Mouse (Mus musculus): Measurements from ENCODE around the gene Tmem128. TPM values are rescaled to one million over a fixed set of nuclear protein-coding genes. Genes with fewer than 3 reads are reported as not detected.

Tmem128 gene
- polyA plus RNA-seq, 1 experiment from 2014 or later = 79.0 TPM

- H3K4me3 ChIP-seq (ENCODE audit: low read depth, low read length) = no peak overlapping the region
- H3K4me1 ChIP-seq (replicated peaks; ENCODE audit: control insufficient read depth, insufficient read depth, low read length) = no peaks in the 10 kb centered on the region; the same call in 1 of the 2 replicates
- no peak for ATAC-seq (replicated peaks; ENCODE audit: low FRiP score, low TSS enrichment, low read depth)
- no peak overlapping the region for H3K4me2 ChIP-seq (ENCODE audit: low read length)
- H3K9me3 ChIP-seq (ENCODE audit: control insufficient read depth, low read length) = no peaks in the 10 kb centered on the region
- H3K27me3 ChIP-seq (replicated peaks; ENCODE audit: control insufficient read depth, insufficient read depth, low read length) = peaks cover 54% of the 10 kb centered on the region
- 90% methylated on average over 4 of the region's 4 CpGs for WGBS
- no peak for DNase-seq (ENCODE audit: low spot score)
- peaks cover 23% of the 10 kb centered on the region for H3K36me3 ChIP-seq (ENCODE audit: control insufficient read depth, insufficient read depth, low read length)
- H3K27ac ChIP-seq (ENCODE audit: low read depth) = no peak overlapping the region
- no peak overlapping the region for H3K9ac ChIP-seq (ENCODE audit: low read length)
Measured at GRCm38 (mm10) chr5:38273831-38274230, 13.8 kb downstream of the Tmem128 start.

DNA sequence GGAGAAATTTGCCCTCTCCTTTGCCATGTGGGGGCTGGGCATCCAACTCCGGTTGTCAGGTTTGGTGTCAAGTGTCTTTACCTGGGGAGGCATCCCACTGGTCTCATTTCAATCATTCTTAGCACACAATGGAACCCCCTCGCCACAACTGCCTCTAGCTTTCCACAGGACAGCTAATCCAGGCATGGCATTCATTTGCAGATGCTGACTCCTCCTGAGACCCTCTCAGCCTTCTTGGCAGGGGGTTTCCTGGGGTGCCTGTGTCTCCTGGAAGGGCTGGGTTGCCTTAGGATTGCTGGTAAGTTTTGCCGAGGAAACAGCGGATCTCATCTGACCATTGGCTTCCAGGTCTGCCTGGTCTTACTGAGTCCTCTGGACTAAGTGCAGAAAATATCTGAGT is 15.8 kb downstream of the Tmem128 start, which contains the start of gene Otop1:
Otop1 (plus strand) TSS at position 202 of the 400 bp plus-strand sequence.
- Histone ChIP-seq H3K27ac (ENCODE audit: low read depth) (no peak within 1 kb of the TSS), H3K36me3 (ENCODE audit: control insufficient read depth, insufficient read depth, low read length) (peaks cover 8% of the 10 kb centered on the region; the same call in 1 of the 2 replicates), H3K27me3 (replicated peaks; ENCODE audit: control insufficient read depth, insufficient read depth, low read length) (peaks cover 67% of the 10 kb centered on the region), H3K9ac (ENCODE audit: low read length) (no peak within 1 kb of the TSS), H3K4me1 (replicated peaks; ENCODE audit: control insufficient read depth, insufficient read depth, low read length) (no peaks in the 10 kb centered on the region; the same call in 1 of the 2 replicates), H3K9me3 (ENCODE audit: control insufficient read depth, low read length) (no peaks in the 10 kb centered on the region), H3K4me2 (ENCODE audit: low read length) (no peak within 1 kb of the TSS), H3K4me3 (ENCODE audit: low read depth, low read length) (no peak within 1 kb of the TSS)
- DNase-seq (ENCODE audit: low spot score) (no peak), ATAC-seq (replicated peaks; ENCODE audit: low FRiP score, low TSS enrichment, low read depth) (no peak)
- WGBS = 8% methylated on average over 4 of the region's 4 CpGs

DNA sequence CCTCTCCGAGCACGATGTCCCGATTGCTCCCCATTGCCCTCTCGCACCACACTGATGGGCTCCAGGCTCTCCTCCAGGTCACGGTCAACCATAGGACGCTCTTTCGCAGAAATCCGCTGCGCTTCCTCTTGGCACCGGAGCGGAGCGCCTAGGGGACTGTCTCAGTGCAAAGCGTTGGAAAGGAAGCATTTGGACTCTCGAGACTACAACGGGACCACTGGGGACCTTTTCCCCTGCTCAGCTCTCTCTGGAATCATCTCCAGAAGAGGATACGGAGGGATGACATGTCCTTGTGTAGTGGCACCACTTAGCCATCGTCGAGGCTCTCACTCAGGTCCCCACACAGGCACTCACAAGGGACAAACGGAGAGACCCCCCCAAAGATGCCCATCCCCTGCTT is 16.5 kb downstream of the Tmem128 start:
- H3K4me3 ChIP-seq (ENCODE audit: low read depth, low read length) = no peak overlapping the region
- H3K9me3 ChIP-seq (ENCODE audit: control insufficient read depth, low read length) = no peaks in the 10 kb centered on the region
- peaks cover 1% of the 10 kb centered on the region; the same call in 1 of the 2 replicates for H3K36me3 ChIP-seq (ENCODE audit: control insufficient read depth, insufficient read depth, low read length)
- no peaks in the 10 kb centered on the region; the same call in 1 of the 2 replicates for H3K4me1 ChIP-seq (replicated peaks; ENCODE audit: control insufficient read depth, insufficient read depth, low read length)
- WGBS = 2% methylated on average over 19 of the region's 19 CpGs
- no peak overlapping the region for H3K4me2 ChIP-seq (ENCODE audit: low read length)
- peaks cover 67% of the 10 kb centered on the region for H3K27me3 ChIP-seq (replicated peaks; ENCODE audit: control insufficient read depth, insufficient read depth, low read length)
- ATAC-seq (replicated peaks; ENCODE audit: low FRiP score, low TSS enrichment, low read depth) = no peak
- DNase-seq (ENCODE audit: low spot score) = no peak
- H3K9ac ChIP-seq (ENCODE audit: low read length) = no peak overlapping the region
- H3K27ac ChIP-seq (ENCODE audit: low read depth) = no peak overlapping the region

GRCm38 (mm10) chr5:38277098-38277866 is 17.3 kb downstream of the Tmem128 start:
- peak; percentile 53 for DNase-seq (ENCODE audit: low spot score)
- no peak for ATAC-seq (replicated peaks; ENCODE audit: low FRiP score, low TSS enrichment, low read depth)
- H3K27ac ChIP-seq (ENCODE audit: low read depth) = no peak overlapping the region
- H3K4me1 ChIP-seq (replicated peaks; ENCODE audit: control insufficient read depth, insufficient read depth, low read length) = no peaks in the 10 kb centered on the region; the same call in 1 of the 2 replicates
- peak overlapping the region; percentile 18 for H3K4me3 ChIP-seq (ENCODE audit: low read depth, low read length)
- peaks cover 67% of the 10 kb centered on the region for H3K27me3 ChIP-seq (replicated peaks; ENCODE audit: control insufficient read depth, insufficient read depth, low read length)
- H3K9me3 ChIP-seq (ENCODE audit: control insufficient read depth, low read length) = no peaks in the 10 kb centered on the region
- 2% methylated on average over 45 of the region's 65 CpGs for WGBS
- peak overlapping the region; percentile 41 for H3K4me2 ChIP-seq (ENCODE audit: low read length)
- H3K36me3 ChIP-seq (ENCODE audit: control insufficient read depth, insufficient read depth, low read length) = no peaks in the 10 kb centered on the region
- no peak overlapping the region for H3K9ac ChIP-seq (ENCODE audit: low read length)

DNA sequence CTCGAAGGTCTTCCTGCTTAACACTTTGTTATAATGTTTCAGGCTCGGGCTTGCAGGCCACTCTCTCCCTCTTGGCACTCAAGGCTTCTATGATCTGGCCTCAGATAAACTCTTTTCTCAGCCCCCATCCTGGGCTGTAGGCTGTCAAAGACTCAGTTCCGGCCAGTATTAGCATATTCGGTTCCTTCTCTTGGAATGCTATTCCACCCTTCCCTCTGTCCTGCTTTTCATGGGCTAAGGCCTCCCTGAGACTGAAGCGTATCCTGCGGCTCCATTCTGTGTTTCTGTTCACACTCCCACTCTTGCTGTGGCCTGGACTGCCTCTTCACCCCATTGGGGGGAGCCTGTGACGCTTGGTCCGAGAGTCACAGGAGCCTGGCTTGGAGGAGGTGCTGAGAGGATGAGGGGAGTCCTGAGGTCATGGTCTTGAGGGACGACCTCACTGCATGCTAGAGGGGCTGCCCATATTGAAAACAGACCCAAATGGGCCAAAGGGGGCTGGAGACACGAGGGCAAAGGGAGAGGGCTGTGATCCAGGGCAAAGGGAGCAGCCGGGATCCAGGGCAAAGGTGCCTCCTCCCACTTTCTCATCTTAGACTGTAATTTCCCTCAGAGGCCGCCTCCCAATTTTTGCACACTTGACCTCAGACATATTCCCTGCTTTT is 18.1 kb downstream of the Tmem128 start:
- Histone ChIP-seq H3K27ac (ENCODE audit: low read depth) (no peak overlapping the region), H3K4me1 (replicated peaks; ENCODE audit: control insufficient read depth, insufficient read depth, low read length) (no peaks in the 10 kb centered on the region; the same call in 1 of the 2 replicates), H3K4me3 (ENCODE audit: low read depth, low read length) (peak overlapping the region; percentile 18; the same call in 1 of the 2 replicates), H3K9me3 (ENCODE audit: control insufficient read depth, low read length) (no peaks in the 10 kb centered on the region), H3K27me3 (replicated peaks; ENCODE audit: control insufficient read depth, insufficient read depth, low read length) (peaks cover 67% of the 10 kb centered on the region), H3K36me3 (ENCODE audit: control insufficient read depth, insufficient read depth, low read length) (no peaks in the 10 kb centered on the region), H3K9ac (ENCODE audit: low read length) (no peak overlapping the region), H3K4me2 (ENCODE audit: low read length) (no peak overlapping the region)
- ATAC-seq (replicated peaks; ENCODE audit: low FRiP score, low TSS enrichment, low read depth) = no peak
- WGBS = 18% methylated on average over 12 of the region's 12 CpGs
- DNase-seq (ENCODE audit: low spot score) = no peak

DNA sequence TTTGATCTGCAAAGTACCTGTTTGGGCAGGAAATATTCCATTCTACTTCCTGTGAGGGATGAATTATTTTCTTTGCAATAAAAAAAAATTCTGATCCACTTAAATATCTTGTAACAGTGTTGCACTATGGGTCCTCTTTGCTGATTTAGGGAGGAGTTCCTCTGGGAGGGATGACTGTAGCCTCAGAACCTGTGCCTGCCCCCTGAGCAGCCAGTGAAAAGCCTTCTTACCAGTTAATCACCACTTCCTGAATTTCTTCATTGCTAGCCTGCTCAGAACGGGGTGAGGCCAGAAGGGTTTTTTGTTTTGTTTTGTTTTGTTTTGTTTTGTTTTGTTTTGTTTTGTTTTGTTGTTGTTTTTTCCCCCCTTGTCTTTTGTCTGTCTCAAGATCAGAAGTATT is 20.1 kb downstream of the Tmem128 start:
- DNase-seq (ENCODE audit: low spot score) (no peak), ATAC-seq (replicated peaks; ENCODE audit: low FRiP score, low TSS enrichment, low read depth) (no peak)
- Histone ChIP-seq H3K4me3 (ENCODE audit: low read depth, low read length) (no peak overlapping the region), H3K36me3 (ENCODE audit: control insufficient read depth, insufficient read depth, low read length) (no peaks in the 10 kb centered on the region), H3K4me1 (replicated peaks; ENCODE audit: control insufficient read depth, insufficient read depth, low read length) (no peaks in the 10 kb centered on the region; the same call in 1 of the 2 replicates), H3K4me2 (ENCODE audit: low read length) (no peak overlapping the region), H3K9ac (ENCODE audit: low read length) (no peak overlapping the region), H3K9me3 (ENCODE audit: control insufficient read depth, low read length) (no peaks in the 10 kb centered on the region), H3K27ac (ENCODE audit: low read depth) (no peak overlapping the region), H3K27me3 (replicated peaks; ENCODE audit: control insufficient read depth, insufficient read depth, low read length) (peaks cover 51% of the 10 kb centered on the region)
- WGBS = 46% methylated on average over 1 of the region's 1 CpGs

DNA sequence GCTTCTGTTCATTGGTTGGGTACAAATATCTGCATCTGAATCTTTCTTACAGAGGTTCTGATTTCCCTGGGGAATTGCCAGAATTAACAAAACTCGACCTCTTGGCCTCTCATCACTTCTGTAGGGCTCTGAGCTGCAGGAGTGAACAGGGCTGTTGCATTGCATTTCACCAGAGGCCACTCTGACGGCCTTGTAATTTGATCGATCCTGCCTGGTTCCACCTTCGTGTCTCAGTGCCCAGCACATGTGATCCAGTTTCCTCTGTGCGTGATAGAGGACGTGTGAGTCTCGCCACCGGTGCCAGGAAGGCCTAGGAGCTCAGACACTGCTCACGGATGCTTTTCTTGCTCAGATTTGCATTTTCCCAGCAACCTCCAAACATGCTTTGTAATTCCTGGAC is 25.7 kb downstream of the Tmem128 start:
- no peaks in the 10 kb centered on the region for H3K9me3 ChIP-seq (ENCODE audit: control insufficient read depth, low read length)
- no peaks in the 10 kb centered on the region for H3K36me3 ChIP-seq (ENCODE audit: control insufficient read depth, insufficient read depth, low read length)
- 55% methylated on average over 9 of the region's 9 CpGs for WGBS
- ATAC-seq (replicated peaks; ENCODE audit: low FRiP score, low TSS enrichment, low read depth) (no peak), DNase-seq (ENCODE audit: low spot score) (no peak)
- no peak overlapping the region for H3K4me2 ChIP-seq (ENCODE audit: low read length)
- H3K4me1 ChIP-seq (replicated peaks; ENCODE audit: control insufficient read depth, insufficient read depth, low read length) = no peaks in the 10 kb centered on the region
- no peak overlapping the region for H3K27ac ChIP-seq (ENCODE audit: low read depth)
- H3K27me3 ChIP-seq (replicated peaks; ENCODE audit: control insufficient read depth, insufficient read depth, low read length) = no peaks in the 10 kb centered on the region
- H3K4me3 ChIP-seq (ENCODE audit: low read depth, low read length) = no peak overlapping the region
- H3K9ac ChIP-seq (ENCODE audit: low read length) = no peak overlapping the region

- H3K9me3 ChIP-seq (ENCODE audit: control insufficient read depth, low read length) = no peaks in the 10 kb centered on the region
- WGBS = 92% methylated on average over 3 of the region's 3 CpGs
- ATAC-seq (replicated peaks; ENCODE audit: low FRiP score, low TSS enrichment, low read depth) = no peak
Measured at GRCm38 (mm10) chr5:38288476-38288875, 28.5 kb downstream of the Tmem128 start.

More at GRCm38 (mm10) chr5:38288476-38288875, 28.5 kb downstream of the Tmem128 start:
- no peak for DNase-seq (ENCODE audit: low spot score)
- Histone ChIP-seq H3K27me3 (replicated peaks; ENCODE audit: control insufficient read depth, insufficient read depth, low read length) (no peaks in the 10 kb centered on the region), H3K36me3 (ENCODE audit: control insufficient read depth, insufficient read depth, low read length) (no peaks in the 10 kb centered on the region), H3K9ac (ENCODE audit: low read length) (no peak overlapping the region), H3K4me1 (replicated peaks; ENCODE audit: control insufficient read depth, insufficient read depth, low read length) (no peaks in the 10 kb centered on the region), H3K27ac (ENCODE audit: low read depth) (no peak overlapping the region), H3K4me2 (ENCODE audit: low read length) (no peak overlapping the region), H3K4me3 (ENCODE audit: low read depth, low read length) (no peak overlapping the region)
